Mouse (Mus musculus) 3134 (cell line): ENCODE results near the gene Efhc1.

ENCODE experiments used
- DNase-seq: peaks from one replicate; pipeline ENCODE4 v3.0.0-alpha.2; 2011; ENCODE audit warnings: low spot score; ENCODE audit not compliant: insufficient read length; ENCODE audit errors: extremely low read depth

Efhc1 gene

DNA sequence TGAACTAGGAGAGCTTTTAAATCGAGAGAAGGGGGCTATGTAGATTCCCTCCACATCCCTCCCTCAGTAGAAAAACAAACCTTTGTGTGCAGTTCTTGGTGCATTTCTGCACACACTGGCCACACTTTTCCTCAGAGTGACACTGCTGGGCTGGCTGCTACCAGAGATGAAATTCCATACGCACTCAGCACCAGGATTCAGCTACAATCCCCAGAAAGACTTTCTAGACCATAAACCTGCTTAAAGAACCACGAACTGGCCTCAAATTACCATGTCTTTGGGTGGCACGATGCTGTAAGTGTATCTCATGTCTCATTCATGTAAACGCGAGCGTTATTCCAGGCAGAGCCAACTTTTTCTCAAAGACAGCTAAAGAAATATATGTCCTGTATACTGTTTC, 9.6 kb upstream of the Efhc1 start:
- no peak for DNase-seq

DNA sequence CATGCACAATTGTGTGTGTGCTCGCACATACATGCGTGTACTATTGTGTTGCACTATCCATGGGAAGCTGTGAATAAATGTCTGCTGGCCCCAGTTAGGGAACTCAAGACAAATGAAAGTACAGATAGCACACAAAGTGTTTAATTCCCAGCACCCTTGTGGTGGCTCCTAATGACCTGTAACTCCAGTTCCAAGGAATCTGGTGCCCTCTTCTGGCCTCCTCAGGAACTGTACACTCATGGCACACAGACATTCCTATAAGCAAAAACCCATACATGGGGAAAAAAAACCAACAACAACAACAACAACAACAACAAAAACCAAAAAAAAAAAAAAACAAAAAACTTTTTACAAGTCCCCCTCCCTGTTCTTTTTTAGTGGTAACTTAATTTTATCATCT, 8.4 kb upstream of the Efhc1 start:
- DNase-seq: no peak

DNA sequence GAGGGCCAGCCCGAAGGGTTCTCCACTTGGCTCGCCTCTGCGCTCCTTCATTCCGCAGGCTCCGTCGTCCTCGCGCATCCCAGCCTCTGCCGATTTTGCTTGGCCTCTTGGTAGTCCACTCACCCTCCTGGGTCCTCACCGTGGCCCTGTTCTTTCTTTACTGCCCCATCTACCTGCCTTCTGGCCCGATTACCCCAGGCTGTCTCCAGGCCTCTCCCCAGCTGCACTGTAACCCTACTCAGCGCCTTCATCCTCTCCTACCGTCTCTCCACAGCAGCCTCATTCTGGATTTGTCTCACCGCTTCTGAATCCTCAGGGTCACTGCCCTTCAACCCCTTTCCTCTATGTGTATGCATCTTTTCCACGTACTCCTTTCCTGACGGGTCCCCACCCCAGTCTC, 373 bp downstream of the Efhc1 start:
- DNase-seq: no peak

GRCm38 (mm10) chr1:20954876-20955275, 3.5 kb downstream of the Efhc1 start:
- DNase-seq: no peak

DNA sequence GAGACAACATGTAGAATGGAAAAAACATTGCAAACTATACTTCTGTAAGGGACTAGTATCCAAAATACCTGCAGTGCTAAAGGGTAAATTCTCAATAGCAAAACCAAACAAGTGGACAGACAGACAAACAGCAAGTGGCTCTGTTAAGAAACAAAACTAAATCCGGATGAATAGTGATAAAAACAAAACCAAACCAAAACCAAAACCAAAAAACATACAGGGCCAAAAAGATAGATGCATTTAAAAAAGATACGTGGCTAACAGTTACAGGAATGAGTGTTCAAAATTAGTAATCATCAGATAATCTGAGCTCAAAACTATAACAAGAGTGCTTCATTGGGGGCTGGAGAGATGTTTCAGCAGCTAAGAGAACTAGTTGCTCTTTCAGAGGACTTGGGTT, 18.2 kb downstream of the Efhc1 start:
- DNase-seq: no peak

DNA sequence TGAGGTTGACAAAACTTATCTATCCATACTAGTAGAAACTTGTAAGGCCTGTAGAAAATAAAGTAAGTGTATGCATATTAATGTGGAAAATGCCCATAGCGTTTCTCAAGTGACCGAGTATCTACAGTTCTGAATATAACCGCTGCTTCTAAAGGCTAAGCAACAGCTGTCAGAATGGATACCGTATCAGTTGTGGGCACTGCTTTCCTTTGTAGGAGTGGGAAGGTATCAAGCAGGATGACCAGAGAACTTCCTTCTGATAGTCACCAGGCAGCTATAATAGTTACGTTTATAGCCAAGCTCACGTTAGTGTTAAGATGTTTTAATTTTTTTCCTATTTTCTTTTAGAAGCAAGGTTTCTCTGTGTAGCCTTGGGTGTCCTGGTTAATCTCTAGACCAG, 22.0 kb downstream of the Efhc1 start:
- no peak for DNase-seq

- no peak for DNase-seq
Observed at GRCm38 (mm10) chr1:20974341-20975135, 23.1 kb downstream of the Efhc1 start.

DNA sequence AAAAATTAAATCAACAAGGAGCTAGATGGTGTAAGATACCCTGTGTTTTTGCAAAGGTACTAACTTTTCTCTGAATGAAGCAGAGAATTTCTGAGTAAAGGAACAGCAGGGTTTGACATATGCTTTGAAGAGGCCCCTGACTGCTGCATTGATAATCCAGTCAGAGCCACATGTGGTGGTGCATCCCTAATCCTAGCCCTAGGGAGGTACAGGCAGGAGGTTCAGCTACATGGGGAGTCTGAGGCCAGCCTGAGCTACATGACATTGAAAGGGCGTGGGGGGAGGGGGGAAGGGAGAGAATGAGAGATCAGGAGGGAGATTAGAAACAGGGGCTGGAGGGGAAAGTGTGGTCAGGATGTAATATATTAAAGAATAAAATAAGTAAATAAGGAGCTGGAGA, 29.1 kb downstream of the Efhc1 start:
- DNase-seq: no peak

DNA sequence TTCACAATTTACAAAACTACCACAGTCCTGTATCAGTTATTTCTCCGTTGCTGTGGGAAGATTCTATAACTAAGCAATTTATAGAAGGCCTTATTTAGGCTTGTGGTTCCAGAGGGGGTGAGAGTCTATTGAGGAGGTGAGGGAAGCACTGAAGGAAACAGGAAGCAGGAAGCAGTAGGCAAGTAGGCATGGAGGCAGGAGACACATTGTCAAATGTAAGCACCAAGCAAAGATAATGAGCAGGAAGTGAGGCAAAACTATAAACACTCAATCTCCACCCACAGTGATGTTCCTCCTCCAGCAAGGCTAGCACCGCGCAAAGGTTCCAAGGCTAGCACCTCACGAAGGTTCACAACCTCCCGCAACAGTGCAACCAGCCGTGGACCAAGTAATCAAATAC, 30.3 kb downstream of the Efhc1 start:
- DNase-seq: no peak

DNA sequence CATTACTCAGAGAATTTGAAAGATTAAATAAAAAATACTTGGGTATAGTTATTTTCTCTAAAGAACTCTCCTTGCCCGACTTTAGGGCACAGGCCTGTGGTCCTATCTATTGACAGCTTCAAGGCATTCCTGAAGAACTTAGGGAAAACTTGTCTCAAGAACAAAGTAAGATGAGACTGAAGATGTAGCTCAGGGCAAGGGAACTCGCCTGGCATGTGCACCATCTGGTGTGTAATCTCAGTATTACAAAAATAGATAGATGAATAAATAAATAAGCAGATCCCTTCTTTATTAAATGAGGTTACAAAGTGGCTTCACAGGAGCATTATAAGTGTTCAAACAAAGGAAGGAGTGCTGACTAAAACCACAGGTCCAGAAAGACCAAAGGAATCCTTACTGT, 32.7 kb downstream of the Efhc1 start:
- DNase-seq: no peak

DNA sequence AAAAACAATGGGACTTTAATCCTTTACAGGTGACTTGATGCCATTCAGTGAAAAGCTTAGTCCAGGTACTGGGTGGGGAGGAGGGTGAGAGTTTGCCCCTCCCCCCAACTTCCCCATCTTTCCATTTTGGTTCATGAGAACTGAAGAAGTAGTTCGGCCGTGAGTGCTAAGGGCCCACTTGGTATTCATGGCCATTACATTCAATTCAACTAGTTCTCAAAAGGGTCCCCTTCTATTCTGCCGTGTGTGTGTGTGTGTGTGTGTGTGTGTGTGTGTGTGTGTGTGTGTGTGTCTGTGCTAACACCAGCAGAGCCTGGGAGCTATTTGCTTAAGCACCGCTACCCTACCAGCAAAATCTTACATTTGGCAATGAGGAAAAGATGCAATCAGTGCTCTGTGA, 33.2 kb downstream of the Efhc1 start:
- DNase-seq: no peak

DNA sequence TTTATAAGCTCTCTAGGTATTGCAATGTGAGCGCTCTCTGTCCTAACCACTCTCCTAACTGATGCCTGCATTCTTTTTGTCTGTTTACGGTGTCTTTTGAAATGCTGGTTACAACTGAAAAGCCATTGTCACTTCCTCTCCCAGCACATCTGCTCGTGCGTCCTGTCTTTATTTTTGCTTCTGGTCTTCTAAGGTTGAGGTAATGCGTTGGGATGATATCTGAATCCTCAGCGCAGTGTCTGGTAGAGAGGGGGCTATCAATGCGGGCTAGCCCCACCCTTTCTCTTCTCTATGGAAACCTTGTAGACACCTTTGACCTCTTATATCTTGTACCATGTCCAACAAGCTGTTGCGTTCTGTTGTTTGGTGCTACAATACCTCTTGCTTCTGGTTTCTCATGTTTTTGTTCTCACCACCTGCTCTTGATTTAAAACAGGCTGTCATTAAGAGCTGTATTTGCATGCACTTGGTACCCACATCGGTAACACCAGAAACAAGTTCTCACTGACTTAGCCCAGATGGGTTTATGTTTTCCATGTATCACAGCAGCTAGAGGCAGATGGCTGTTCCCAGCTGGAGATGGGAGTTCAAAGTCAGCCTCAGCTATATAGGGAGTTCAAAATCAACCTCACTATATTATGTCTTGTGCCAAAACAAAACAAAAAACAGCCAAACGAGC, 35.1 kb downstream of the Efhc1 start:
- DNase-seq: no peak

- peak; percentile 44 for DNase-seq
Observed at GRCm38 (mm10) chr1:20989461-20990083, 38.1 kb downstream of the Efhc1 start.

DNA sequence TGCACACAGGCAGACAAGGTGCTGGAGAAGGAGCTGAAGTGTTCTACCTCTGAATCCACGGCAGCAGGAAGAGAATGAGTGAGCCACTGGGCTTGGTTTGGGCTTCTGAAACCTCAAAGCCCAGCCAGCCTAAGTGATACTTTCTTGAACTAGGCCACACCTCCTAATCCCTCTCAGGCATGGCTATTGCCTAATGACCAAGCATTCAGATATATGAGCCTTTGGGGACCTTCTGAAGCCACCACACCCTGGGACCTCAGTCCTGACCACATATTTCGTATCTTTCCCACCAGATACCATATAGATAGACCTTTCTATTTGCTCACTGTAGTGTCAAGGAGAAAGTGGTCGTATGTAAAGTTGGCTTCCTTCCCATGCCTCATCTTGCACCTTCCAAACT, 42.3 kb downstream of the Efhc1 start:
- DNase-seq: no peak

DNA sequence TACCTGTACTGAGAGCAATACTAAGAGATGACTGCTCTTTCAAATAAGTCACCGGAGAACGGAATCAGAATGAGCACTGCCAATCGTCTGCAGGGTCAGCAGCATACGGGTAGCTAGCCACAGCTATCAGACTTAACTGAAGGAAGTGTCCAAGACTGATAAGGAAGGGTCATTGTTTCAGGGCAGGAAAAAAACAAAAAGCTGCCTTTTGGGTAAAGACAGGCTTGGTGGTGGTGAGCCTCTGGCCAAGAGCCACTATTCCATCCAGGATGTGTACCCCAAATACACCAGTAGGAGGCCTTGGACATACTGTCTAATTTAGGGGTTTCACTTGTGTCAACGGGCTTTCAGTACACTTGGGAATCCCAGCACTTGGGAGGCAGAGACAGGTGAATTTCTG, 42.9 kb downstream of the Efhc1 start:
- DNase-seq: no peak

DNA sequence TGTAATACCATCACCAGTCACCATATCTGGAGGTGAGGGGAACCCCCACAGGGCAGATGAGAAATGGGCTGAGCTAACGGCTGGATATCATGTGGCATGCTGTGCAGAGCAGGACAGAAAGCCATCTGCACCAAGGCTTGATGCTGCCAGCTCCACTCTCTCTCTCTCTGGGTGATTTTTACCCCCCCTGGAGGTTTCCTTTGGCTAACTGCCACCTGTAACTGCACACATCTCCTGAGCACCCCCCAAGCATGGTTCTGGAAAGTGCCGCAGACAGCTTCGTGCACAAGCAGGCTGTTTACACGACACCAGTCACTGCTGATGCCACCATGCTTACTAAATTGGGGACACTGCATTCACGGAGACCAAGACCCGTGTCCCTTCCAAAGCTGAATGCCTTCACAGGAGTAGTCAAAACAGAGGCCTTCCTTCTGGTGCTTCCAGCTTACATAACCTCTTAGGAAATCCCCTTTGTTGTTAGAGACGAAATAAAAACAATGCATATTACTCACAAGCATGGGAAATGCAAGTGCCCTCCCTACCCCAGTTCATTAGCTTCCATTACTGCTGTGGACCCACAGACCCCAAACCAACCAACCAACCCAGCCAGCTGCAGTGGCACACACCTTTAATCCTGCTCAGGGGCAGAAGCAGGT, 44.0 kb downstream of the Efhc1 start:
- no peak for DNase-seq

DNA sequence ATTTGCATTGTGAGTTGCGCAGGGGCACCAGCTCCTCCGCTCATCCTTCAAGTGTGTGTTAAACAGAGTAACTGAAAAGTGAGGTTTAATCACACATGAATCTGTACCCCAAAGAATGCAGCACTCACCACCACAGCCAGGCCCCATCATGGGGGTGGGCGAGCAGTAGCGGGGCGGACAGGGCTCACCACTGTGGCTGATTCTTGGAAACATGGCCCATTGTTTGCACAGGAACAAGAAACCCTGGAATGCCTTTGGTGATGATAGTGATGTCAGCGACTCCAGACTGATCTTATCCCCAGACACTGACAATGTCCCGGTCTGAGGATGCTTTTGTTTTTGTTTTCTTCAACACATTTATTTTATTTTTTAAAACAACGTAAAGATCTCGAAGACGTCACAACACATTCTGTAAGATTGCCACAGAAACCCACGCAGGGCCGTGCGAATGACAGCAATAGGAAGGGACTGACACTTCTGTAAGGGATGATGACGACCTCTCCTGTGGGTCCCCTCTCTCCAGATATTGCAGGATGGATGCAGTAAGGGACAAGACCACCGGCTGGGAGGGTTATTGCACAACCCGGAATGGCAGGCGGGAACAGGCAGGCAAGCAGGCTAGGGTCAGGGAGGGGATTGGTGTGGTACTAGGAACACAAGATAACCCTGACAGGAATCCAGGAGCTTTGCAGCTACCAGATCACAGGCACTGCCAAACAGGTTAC, 45.3 kb downstream of the Efhc1 start:
- DNase-seq: no peak

DNA sequence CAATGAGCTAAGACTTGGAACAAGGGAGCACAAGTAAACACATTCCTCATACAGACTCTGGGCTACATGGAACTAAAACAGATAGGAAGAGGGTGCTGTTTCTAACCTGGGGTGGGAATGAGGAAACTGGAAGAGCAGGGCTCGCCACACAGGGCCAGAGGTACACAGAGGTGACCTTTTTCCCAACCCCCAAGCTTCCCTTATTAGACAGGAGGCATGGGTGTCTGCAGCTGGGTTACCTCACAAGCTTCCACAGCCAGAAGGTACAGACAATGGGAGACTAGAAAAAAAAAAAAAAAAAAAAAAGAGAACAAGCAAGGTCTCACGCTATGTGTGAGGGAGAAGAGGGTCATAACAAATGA, 45.9 kb downstream of the Efhc1 start:
- DNase-seq: no peak

DNA sequence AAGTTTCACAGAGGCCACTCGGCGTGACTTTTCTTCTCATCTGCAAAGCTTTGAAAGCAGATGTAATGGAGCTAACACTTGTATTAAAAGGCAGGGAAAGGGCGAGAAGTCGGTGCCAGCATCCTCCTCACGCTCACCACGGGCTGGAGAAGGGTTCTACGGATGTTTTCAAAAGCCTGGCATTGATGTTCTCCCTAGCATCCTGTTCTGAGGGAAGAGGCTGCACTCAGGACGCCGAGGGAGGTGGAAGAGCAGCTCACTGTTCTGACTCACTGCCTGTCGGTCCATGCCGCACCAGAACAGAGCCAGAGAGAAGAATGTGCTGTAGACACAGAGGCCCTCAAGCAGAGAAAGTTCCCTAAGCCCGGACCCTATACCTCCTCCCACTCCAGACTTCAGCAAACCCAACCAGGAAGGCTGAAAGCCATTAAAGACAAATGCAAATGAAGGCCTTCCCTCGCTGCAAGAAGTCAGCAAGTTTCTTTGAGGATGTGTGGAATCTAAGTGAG, 46.5 kb downstream of the Efhc1 start:
- DNase-seq: no peak

DNA sequence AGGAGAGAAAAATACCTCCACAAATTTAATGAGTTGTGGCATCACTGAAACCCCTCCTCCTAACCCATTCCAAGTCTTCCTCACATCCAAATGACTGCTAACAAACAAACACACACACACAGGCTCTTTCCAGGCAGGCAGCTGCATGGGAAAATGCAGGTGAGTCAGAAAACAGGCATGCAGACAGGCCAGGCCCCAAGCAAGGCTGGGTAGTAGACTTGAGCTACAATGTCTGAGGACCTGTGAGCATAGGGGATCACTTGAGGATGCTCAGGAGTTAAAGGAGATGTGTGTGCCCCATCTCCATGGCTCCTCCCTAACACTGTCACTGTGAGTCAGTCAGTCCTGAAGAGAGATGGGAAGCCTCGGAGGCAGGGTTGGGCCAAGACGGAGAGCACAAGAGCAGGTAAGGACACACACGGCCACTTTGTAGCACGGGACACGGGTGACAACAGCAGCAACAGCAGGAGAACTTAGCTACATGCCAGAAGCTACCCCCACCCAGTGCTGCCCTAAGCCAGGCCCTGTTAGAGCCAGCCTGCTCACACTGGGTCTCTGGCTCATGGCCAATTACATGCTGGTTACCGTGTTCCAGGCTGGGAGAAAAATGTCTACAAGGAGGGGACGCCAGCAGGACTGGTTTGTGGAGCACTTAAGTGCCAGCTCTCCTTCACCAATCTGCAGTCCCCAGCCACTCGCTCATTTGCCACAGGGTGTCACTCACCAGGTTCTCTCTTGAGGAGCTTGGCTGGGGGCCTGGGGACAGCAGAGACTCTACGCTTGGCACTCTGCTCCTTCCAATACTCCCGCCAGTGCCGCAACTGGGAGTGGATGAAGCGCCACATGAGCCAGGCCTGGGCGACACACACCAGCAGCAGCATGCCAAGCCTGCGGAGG, 51.1 kb downstream of the Efhc1 start:
- no peak for DNase-seq
